Mouse (Mus musculus) kidney, postnatal 14 days (tissue): ENCODE measurements at regions not wholly inside any gene's neighbourhood (a gene's known extent, or its start where the extent isn't known, plus 50 kb on each side); places are given as distances from the start of the nearest gene placed in this dataset.
A peak's percentile ranks its signal among the peaks of the same experiment; 100 is the strongest.

Experiments used
- DNase-seq: peaks from one replicate; pipeline ENCODE4 v3.0.0; 2022; ENCODE audit warnings: mixed read lengths

- DNase-seq, result no peak
Observed at GRCm38 (mm10) chr2:166264756-166265155, 109.3 kb upstream of the Sulf2 start.

- DNase-seq, result peak; percentile 74
Observed at GRCm38 (mm10) chr2:166261799-166262198, 106.3 kb upstream of the Sulf2 start.

- DNase-seq, result no peak
Observed at GRCm38 (mm10) chr2:166261065-166261464, 105.6 kb upstream of the Sulf2 start.

GRCm38 (mm10) chr2:166258771-166259180, 103.3 kb upstream of the Sulf2 start:
- no peak for DNase-seq

GRCm38 (mm10) chr2:166257666-166258065, 102.2 kb upstream of the Sulf2 start:
- DNase-seq, result no peak

GRCm38 (mm10) chr2:166256193-166256592, 100.7 kb upstream of the Sulf2 start:
- DNase-seq, result no peak

GRCm38 (mm10) chr2:166254581-166254980, 99.1 kb upstream of the Sulf2 start:
- no peak for DNase-seq

- no peak for DNase-seq
Observed at GRCm38 (mm10) chr2:166252107-166252506, 96.6 kb upstream of the Sulf2 start.

GRCm38 (mm10) chr2:166251421-166251820, 96.0 kb upstream of the Sulf2 start:
- DNase-seq, result peak; percentile 81

- peak; percentile 72 for DNase-seq
Observed at GRCm38 (mm10) chr2:166250571-166250970, 95.1 kb upstream of the Sulf2 start.

GRCm38 (mm10) chr2:166249338-166249950, 94.0 kb upstream of the Sulf2 start:
- no peak for DNase-seq

- DNase-seq, result peak; percentile 23
Observed at GRCm38 (mm10) chr2:166246401-166247189, 91.1 kb upstream of the Sulf2 start.

- no peak for DNase-seq
Observed at GRCm38 (mm10) chr2:166245219-166245618, 89.8 kb upstream of the Sulf2 start.

- DNase-seq, result no peak
Observed at GRCm38 (mm10) chr2:166242786-166243521, 87.5 kb upstream of the Sulf2 start.

- DNase-seq, result no peak
Observed at GRCm38 (mm10) chr2:166241310-166241709, 85.8 kb upstream of the Sulf2 start.

GRCm38 (mm10) chr2:166240056-166240455, 84.6 kb upstream of the Sulf2 start:
- no peak for DNase-seq

GRCm38 (mm10) chr2:166237554-166238269, 82.2 kb upstream of the Sulf2 start:
- no peak for DNase-seq

- no peak for DNase-seq
Observed at GRCm38 (mm10) chr2:166236102-166236501, 80.6 kb upstream of the Sulf2 start.

- DNase-seq, result no peak
Observed at GRCm38 (mm10) chr2:166234579-166235212, 79.2 kb upstream of the Sulf2 start.

GRCm38 (mm10) chr2:166233246-166233645, 77.8 kb upstream of the Sulf2 start:
- DNase-seq, result peak; percentile 38

GRCm38 (mm10) chr2:166232376-166232775, 76.9 kb upstream of the Sulf2 start:
- DNase-seq, result no peak

- no peak for DNase-seq
Observed at GRCm38 (mm10) chr2:166230617-166231016, 75.2 kb upstream of the Sulf2 start.

GRCm38 (mm10) chr2:166228356-166228755, 72.9 kb upstream of the Sulf2 start:
- DNase-seq, result no peak
